Mouse (Mus musculus) stomach, postnatal 0 days (tissue): Measurements from ENCODE around the gene Sap30l. TPM values are rescaled to one million over a fixed set of nuclear protein-coding genes. Genes with fewer than 3 reads are reported as not detected.
"Not testable (repeated sequence)": the region's sequence is repeated elsewhere in the genome, so short reads cannot be mapped to it uniquely, and the experiment has no call there.

ENCODE experiments used
- ATAC-seq: fragments of 200-750 bp; cut with Nextera tagmentation; 2 replicates; pipeline ENCODE4 v1.8.0; 2017; ENCODE audit not compliant: low FRiP score, low TSS enrichment
- DNase-seq: peaks from one replicate; pipeline ENCODE4 v3.0.0-alpha.2; 2016; ENCODE audit warnings: low spot score
- H3K27ac ChIP-seq: fragments of 300-500 bp; sonication (generic); replicated peaks from 2 replicates; pipeline ENCODE4 v1.5.1; 2014; ENCODE audit warnings: mild to moderate bottlenecking, control low read depth
- H3K27me3 ChIP-seq: fragments of 300-500 bp; sonication (generic); 2 replicates; pipeline ENCODE4 v1.6.1; 2014; ENCODE audit warnings: low read length; ENCODE audit not compliant: control insufficient read depth, insufficient read depth
- H3K36me3 ChIP-seq: fragments of 300-500 bp; sonication (generic); 2 replicates; pipeline ENCODE4 v1.6.1; 2014; ENCODE audit warnings: low read length, mixed read lengths; ENCODE audit not compliant: control insufficient read depth, insufficient read depth
- H3K4me1 ChIP-seq: fragments of 300-500 bp; sonication (generic); replicated peaks from 2 replicates; pipeline ENCODE4 v1.6.1; 2014; ENCODE audit warnings: antibody characterized with exemption; ENCODE audit not compliant: control insufficient read depth, insufficient read depth
- H3K4me2 ChIP-seq: fragments of 300-500 bp; sonication (generic); replicated peaks from 2 replicates; pipeline ENCODE4 v1.6.1; 2014; ENCODE audit warnings: low read depth, mild to moderate bottlenecking, control low read depth, moderate library complexity
- H3K4me3 ChIP-seq: fragments of 300-500 bp; sonication (generic); 2 replicates; pipeline ENCODE4 v1.5.1; 2014; ENCODE audit warnings: low read depth, low read length, control low read depth
- H3K9ac ChIP-seq: fragments of 300-500 bp; sonication (generic); 2 replicates; pipeline ENCODE4 v1.6.1; 2014; ENCODE audit warnings: mild to moderate bottlenecking, low read length, control low read depth, mixed read lengths
- H3K9me3 ChIP-seq: fragments of 300-500 bp; sonication (generic); 2 replicates; pipeline ENCODE4 v1.6.1; 2016; ENCODE audit warnings: low read length; ENCODE audit not compliant: control insufficient read depth
- CTCF ChIP-seq: IDR thresholded peaks from 2 replicates; pipeline ENCODE4 v1.5.1; 2016; ENCODE audit warnings: antibody characterized with exemption, low read depth, mild to moderate bottlenecking, moderate library complexity
- EP300 ChIP-seq: optimal IDR thresholded peaks from 2 replicates; pipeline ENCODE3; 2016; ENCODE audit warnings: antibody characterized with exemption
- WGBS: fragments of 180-500 bp; shearing (Covaris S2); extraction: QIAGEN DNeasy Blood & Tissue Kit; methylation state at CpG from one replicate; pipeline ENCODE4 v1.1.7; 2014; 5-methylcytosine and 5-hydroxymethylcytosine counted together
- polyA plus RNA-seq: library from polyadenylated mRNA; unstranded; fragments of >200 nt; fragmentation: Nextera tagmentation; extraction: Ambion mirVana; gene quantifications from 2 replicates; pipeline ENCODE4 v1.2.1, GENCODE M21; 2015

Gene Sap30l
- polyA plus RNA-seq, 1 experiment from 2014 or later = 8.7 TPM

DNA sequence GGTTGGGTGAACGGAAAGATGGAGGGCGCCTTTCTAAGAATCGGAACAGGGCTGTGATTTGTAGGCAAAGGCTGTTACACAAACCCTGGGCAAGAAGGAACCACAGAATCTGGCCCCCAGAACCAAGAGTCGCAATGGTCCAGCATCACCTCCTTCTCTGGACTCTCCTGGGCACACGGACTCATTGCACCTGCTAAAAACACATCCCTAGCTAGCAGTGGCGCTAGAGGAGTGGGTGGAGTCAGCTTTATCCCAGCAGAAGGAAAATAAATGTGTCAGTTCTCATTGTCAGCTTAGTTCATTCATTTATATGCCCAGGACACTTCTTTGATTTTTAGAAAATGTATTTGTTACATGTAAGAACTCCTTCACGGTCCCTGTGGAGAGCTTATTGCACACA, 40.0 kb downstream of the Sap30l start:
- no peak overlapping the region for H3K4me2 ChIP-seq
- H3K27ac ChIP-seq = no peak overlapping the region
- H3K4me1 ChIP-seq = no peaks in the 10 kb centered on the region
- no peak for DNase-seq
- peaks cover 11% of the 10 kb centered on the region; the same call in 1 of the 2 replicates for H3K27me3 ChIP-seq
- WGBS = 27% methylated on average over 7 of the region's 7 CpGs
- no peaks in the 10 kb centered on the region for H3K9me3 ChIP-seq
- no peaks in the 10 kb centered on the region for H3K36me3 ChIP-seq
- H3K4me3 ChIP-seq = no peak overlapping the region
- TF ChIP-seq CTCF = no peak
- TF ChIP-seq EP300 = no peak
- no peak overlapping the region for H3K9ac ChIP-seq
- ATAC-seq = no peak

- H3K9ac ChIP-seq, H3K36me3 ChIP-seq, H3K9me3 ChIP-seq, H3K4me2 ChIP-seq, H3K27ac ChIP-seq, ATAC-seq, DNase-seq, H3K4me1 ChIP-seq, H3K4me3 ChIP-seq, H3K27me3 ChIP-seq: not testable (repeated sequence)
- 75% methylated on average over 8 of the region's 9 CpGs for WGBS
These were observed 45.3 kb downstream of the Sap30l start for GRCm38 (mm10) chr11:57846421-57847363.

- Histone ChIP-seq H3K36me3 (no peaks in the 10 kb centered on the region), H3K9ac (no peak overlapping the region), H3K27ac (no peak overlapping the region), H3K4me3 (no peak overlapping the region), H3K27me3 (no peaks in the 10 kb centered on the region; the same call in 1 of the 2 replicates), H3K4me1 (no peaks in the 10 kb centered on the region), H3K4me2 (no peak overlapping the region), H3K9me3 (no peaks in the 10 kb centered on the region)
- 60% methylated on average over 7 of the region's 7 CpGs for WGBS
- no peak for TF ChIP-seq EP300
- TF ChIP-seq CTCF = no peak
- ATAC-seq = no peak
- DNase-seq = no peak
These were observed 46.0 kb downstream of the Sap30l start for GRCm38 (mm10) chr11:57847396-57847795.

DNA sequence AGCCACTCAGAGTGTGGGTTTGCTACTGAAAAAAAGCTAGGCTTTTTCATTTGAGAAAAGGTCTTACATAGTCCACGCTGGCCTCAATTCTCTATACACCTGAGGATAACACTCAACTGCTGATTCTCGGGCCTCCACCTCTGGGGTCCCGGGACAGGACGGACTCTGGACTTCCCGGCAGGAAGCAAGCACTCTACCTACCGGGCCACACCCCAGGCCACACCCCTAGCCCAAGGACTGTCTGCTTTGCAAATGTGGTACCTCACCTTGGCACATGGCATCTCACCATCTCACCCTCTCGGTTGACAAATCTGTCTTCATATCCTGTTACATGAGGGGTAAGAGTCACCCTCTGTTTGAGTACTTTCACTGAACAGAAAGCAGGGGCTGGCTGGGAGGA, 48.9 kb downstream of the Sap30l start:
- Histone ChIP-seq H3K4me2 (no peak overlapping the region), H3K27me3 (no peaks in the 10 kb centered on the region), H3K27ac (no peak overlapping the region), H3K4me1 (no peaks in the 10 kb centered on the region), H3K4me3 (no peak overlapping the region), H3K36me3 (no peaks in the 10 kb centered on the region), H3K9ac (no peak overlapping the region), H3K9me3 (no peaks in the 10 kb centered on the region)
- 43% methylated on average over 7 of the region's 7 CpGs for WGBS
- TF ChIP-seq EP300 (no peak), CTCF (no peak)
- ATAC-seq = no peak
- no peak for DNase-seq

- no peak for ATAC-seq
- WGBS = 32% methylated on average over 3 of the region's 3 CpGs
These were observed 49.5 kb downstream of the Sap30l start for GRCm38 (mm10) chr11:57850931-57851330.

GRCm38 (mm10) chr11:57853571-57853970, 52.1 kb downstream of the Sap30l start:
- no peak overlapping the region for H3K4me2 ChIP-seq
- H3K36me3 ChIP-seq = no peaks in the 10 kb centered on the region
- no peaks in the 10 kb centered on the region for H3K4me1 ChIP-seq
- no peak overlapping the region for H3K4me3 ChIP-seq
- 64% methylated on average over 6 of the region's 6 CpGs for WGBS
- H3K27ac ChIP-seq = no peak overlapping the region
- DNase-seq (no peak), ATAC-seq (no peak)
- no peaks in the 10 kb centered on the region for H3K9me3 ChIP-seq
- no peak overlapping the region for H3K9ac ChIP-seq
- TF ChIP-seq EP300 (no peak), CTCF (no peak)
- H3K27me3 ChIP-seq = no peaks in the 10 kb centered on the region

More at GRCm38 (mm10) chr11:57850931-57851330, 49.5 kb downstream of the Sap30l start:
- no peak overlapping the region for H3K4me3 ChIP-seq
- no peak for DNase-seq
- no peak overlapping the region for H3K4me2 ChIP-seq
- no peak overlapping the region for H3K9ac ChIP-seq
- H3K4me1 ChIP-seq = no peaks in the 10 kb centered on the region
- H3K27ac ChIP-seq = no peak overlapping the region
- H3K36me3 ChIP-seq = no peaks in the 10 kb centered on the region
- no peak for TF ChIP-seq EP300
- no peak for TF ChIP-seq CTCF
- no peaks in the 10 kb centered on the region for H3K9me3 ChIP-seq
- H3K27me3 ChIP-seq = no peaks in the 10 kb centered on the region
